Mouse (Mus musculus): ENCODE data around the gene Ank.

Ank gene

GRCm38 (mm10) chr15:27536771-27537170 is 70.3 kb downstream of the Ank start:
- DNase-seq (ENCODE audit: low spot score in 2 of 2) = peak in 1 of 2 experiments; percentile 39

- DNase-seq (ENCODE audit: low spot score in 2 of 2) = no peak
Measured at GRCm38 (mm10) chr15:27537519-27538223, 71.2 kb downstream of the Ank start.

GRCm38 (mm10) chr15:27539745-27540144 is 73.3 kb downstream of the Ank start:
- no peak for DNase-seq (ENCODE audit: low spot score in 2 of 2)

- DNase-seq (ENCODE audit: low spot score in 2 of 2) = no peak
Measured at GRCm38 (mm10) chr15:27545203-27545602, 78.7 kb downstream of the Ank start.

- DNase-seq (ENCODE audit: low spot score in 2 of 2) = no peak
Measured at GRCm38 (mm10) chr15:27548110-27548509, 81.6 kb downstream of the Ank start.

DNA sequence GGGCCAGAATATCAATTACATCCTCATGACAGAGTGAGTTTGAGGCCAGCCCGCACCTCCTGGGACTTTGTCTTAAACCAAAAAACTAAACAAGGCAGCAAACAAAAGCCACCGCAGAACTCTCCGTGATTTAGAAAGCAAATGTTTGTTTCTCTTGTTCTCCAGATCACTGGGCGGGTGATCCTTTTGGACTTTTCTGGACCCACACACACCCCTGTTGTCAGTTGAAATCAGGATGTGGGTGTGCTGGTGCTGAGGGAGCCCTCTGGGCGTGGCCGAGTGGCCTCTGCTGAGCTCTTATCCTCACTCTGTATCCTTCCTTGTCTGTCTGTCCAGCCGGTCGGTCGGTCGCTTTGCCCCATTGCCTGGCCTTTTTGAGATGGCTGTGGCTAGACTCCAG is 82.6 kb downstream of the Ank start:
- DNase-seq (ENCODE audit: low spot score in 2 of 2) = no peak

- DNase-seq (ENCODE audit: low spot score in 2 of 2) = no peak
Measured at GRCm38 (mm10) chr15:27549878-27550277, 83.4 kb downstream of the Ank start.

DNA sequence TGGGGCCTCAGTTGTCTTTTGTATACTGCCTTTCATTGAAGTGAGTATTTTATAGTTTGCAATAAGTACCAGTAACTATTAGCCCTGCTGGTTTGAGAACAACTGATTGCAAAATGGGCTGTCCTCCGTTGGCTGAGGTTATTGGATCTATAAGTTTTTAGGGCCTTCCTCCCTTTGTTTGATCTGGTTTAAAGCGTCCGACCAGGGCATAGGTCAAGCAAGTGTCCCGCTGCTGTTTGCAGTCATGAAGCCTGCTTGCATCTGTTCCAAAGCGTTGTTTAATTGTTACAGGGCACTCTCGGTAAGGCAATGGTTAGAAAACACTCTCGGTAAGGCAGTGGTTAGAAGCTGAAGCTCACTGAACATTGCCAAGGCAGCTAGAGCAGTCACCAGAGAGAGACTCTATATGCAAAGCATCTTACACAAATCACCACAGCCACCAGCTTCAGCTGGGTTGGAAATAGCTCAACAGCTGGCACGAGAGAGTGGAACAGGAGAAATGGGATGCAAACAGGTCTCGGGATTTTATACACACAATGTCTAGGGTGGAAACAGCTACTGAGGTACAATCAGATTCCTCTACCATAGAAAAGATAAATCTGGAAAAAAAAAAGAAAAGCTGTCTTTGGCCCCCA is 84.0 kb downstream of the Ank start:
- no peak for DNase-seq (ENCODE audit: low spot score in 2 of 2)

DNA sequence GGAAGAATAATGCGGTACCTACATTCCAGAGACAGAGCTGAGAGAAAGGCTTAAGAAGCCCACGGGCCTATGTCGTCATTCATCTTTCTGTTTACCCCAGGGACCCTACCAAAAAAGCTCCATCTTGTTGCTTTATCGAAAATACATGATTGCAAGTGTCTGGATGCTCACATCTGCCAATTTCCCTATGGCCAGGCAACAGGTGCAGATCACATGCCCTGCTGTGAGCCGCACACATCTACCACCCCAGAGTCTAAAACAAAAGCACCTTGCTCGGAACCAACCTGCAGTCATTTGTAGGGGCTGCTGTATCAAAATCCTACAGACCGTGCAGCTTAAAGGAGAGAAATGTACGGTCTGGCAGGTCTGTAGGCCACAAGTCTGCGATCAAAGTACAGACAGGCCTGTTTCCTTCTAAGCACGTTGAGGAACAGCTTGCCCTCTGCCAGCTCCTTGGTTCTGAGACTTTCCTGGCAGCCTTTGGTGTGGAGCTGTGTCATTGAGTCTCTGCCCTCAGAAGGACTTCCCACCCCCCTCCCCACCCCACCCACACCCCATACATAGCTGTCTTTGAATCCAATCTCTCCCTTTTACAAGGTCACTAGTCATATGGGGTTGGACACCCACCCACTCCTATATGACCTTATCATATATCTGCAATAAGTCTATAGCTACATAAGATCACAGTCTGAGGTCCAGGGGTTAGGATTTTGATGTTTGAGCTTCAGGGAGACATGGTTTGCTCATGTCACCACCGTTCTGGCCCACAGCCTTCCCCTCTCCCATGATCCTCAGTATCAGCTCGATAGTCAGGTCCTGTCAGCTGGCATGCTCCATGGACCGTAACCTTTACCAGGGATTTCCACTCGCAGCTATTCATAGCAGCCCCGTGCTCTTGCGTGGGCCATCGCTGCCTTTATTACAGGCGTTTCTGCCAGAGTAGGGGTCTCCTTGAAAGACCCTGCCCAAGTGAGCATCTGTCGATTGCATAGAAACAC is 84.9 kb downstream of the Ank start:
- DNase-seq (ENCODE audit: low spot score in 2 of 2) = no peak

GRCm38 (mm10) chr15:27552129-27552700 is 85.7 kb downstream of the Ank start:
- DNase-seq (ENCODE audit: low spot score in 2 of 2) = no peak

DNA sequence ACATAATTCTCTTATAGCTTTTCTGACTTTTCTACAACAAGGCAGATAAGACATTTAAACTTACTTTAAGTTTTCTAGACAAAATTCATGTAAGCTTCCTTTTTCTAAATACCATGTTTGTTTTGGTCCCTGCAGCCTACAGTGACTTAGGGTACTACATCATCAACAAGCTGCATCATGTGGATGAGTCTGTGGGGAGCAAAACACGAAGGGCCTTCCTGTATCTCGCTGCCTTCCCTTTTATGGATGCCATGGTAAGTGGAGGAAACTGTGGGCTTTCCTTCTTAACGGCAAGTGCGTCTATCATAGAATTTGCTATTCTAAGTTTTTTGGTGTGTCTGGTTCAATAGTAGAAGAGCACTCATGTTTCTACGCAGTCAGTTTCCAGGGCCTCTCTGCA is 87.1 kb downstream of the Ank start:
- no peak for DNase-seq (ENCODE audit: low spot score in 2 of 2)

DNA sequence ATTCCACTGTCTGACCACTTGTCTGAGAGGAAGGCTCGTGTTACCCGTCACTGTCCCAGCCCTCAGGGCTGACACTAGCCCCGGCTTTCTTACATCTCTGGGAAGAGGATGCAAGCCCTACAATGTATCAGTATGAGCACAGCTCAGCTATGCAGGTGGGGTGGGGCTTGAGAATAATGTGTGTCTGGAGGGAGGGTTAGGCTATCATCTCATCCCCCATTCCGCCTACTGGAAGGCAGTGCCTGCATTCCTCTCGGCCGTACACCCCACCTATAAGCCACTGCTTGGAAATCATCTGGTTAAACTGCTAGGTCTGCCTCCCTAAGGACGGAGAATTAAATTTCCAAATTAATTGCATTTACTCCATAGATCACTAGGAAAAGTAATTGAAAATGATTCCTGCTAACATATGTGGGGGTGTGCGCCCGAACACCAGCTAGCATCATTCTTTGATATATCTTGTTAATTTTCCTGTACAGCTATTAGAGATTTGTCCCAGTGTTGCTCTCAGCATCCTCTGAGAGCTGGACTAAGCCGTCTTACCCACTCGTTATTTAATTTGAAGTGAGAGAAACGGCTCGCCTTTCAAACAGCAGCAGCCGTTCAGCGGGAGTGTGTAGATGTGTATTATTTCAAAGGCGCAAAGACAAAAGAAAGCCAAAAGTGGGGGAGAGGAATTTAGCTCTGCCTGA is 92.1 kb downstream of the Ank start:
- no peak for DNase-seq (ENCODE audit: low spot score in 2 of 2)

DNA sequence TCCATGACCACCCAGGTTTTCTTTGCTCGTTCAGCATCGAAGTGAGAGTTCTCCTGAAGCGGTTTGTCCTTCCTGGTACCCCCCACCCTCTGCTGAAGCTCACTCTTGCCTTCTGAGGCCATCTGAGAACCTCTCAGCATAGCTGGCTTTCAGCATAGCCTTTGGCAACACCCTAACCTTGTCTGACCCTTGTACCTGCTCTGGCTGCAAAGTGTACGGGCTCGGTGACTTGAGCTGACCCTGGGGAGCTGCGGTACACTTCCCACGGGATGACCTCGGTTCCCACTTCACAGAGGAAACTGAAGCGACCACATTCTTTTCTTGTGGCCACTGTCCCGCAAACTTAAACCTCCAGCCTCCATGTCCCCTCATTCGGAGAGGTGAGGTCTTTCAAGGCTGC is 93.8 kb downstream of the Ank start:
- no peak for DNase-seq (ENCODE audit: low spot score in 2 of 2)

GRCm38 (mm10) chr15:27564106-27565100 is 97.9 kb downstream of the Ank start:
- no peak for DNase-seq (ENCODE audit: low spot score in 2 of 2)

- no peak for DNase-seq (ENCODE audit: low spot score in 2 of 2)
Measured at GRCm38 (mm10) chr15:27565626-27566185, 99.2 kb downstream of the Ank start.

DNA sequence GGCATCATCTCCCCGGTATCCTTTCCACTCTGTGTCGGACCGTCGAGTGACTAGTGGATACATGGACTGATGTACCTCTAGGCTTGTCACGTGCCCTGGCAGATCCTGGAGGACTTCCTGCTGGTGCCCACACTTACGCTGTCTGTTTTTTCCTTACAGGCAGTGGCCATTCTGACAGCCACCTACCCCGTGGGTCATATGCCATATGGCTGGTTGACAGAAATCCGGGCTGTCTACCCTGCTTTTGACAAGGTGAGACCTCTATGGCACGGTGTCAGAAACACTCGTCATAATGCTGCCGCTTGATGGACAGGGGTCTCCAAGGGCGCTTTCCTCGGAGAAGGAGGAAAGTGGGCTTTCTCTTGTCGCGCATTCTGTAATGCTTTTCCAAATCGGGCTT is 100.9 kb downstream of the Ank start:
- DNase-seq (ENCODE audit: low spot score in 2 of 2) = no peak

DNA sequence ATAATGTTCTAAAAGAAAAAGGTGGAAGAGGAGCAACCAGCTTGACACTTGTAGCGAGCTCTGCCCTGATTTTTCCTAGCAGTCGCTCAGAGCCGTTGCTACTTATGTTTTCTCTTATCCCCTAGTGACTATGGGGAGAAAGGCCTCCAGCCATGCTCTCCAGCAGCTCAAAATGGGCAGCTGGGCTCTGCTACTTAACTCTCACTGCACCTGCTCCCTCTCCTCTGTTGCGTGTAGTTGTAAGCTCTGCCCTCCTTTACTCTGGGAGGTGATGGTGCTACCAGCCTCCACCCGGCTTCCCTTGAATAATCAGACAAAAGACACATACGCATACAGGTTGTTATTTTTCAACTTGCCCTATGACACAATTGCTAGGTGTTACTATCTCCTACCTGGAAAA is 101.9 kb downstream of the Ank start:
- DNase-seq (ENCODE audit: low spot score in 2 of 2) = no peak

- no peak for DNase-seq (ENCODE audit: low spot score in 2 of 2)
Measured at GRCm38 (mm10) chr15:27569924-27570323, 103.4 kb downstream of the Ank start.

DNA sequence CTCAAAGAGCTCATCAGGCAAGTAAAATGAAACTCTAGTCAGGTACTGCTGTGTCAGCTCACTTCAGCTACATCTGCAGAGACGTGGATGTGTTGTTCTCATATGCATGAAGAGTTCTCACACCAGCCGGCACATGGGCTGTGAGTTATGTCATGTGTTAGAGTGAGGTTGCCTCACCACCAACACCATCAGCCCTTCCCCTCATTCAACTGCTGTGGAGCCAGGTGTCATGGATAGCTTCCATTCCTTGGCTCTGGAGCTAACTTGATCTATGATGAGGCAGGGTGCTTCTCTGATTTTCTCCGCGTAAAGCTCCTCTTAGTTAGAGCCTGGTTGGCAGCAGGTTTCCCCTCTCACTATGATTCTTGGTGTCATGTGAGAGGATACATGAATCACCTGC is 103.9 kb downstream of the Ank start:
- no peak for DNase-seq (ENCODE audit: low spot score in 2 of 2)

DNA sequence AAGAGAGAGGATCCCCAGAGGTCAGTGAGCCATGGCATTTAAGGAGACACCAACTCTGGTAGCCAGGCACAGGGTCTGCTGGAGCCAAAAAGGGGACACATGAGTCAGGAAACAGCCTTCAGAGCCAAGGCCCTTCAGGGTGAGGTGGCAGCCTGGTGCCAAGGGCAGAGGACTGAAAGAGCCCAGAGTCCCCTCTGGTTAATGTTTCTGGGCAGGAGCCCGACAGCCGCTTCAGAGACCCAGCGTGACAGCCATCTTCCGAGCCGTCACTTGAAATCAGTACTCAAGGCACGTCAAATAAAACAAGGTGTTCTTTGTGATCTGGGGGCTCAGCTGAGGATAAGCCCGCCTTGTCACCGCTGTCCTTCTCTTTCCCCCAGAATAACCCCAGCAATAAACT is 104.7 kb downstream of the Ank start:
- no peak for DNase-seq (ENCODE audit: low spot score in 2 of 2)
